Mouse (Mus musculus) gastrocnemius, postnatal 10 days (tissue): Measurements from ENCODE around the gene Maats1. TPM values are rescaled to one million over a fixed set of nuclear protein-coding genes. Genes with fewer than 3 reads are reported as not detected.

Experiments used
- DNase-seq: peaks from one replicate; pipeline ENCODE4 v3.0.0; 2021; ENCODE audit warnings: mixed read lengths
- total RNA-seq, 2 experiments: library from RNA; stranded (reverse); gene quantifications; 2 replicates each; pipeline ENCODE4 v1.2.3; 2021

Gene Maats1
- total RNA-seq, 2 experiments from 2014 or later = 0.11 TPM; not detected in 1

GRCm38 (mm10) chr16:38370633-38371374 lies 28.9 kb upstream of the Maats1 start:
- DNase-seq = peak; percentile 42

- DNase-seq = no peak
These were observed 28.1 kb upstream of the Maats1 start for GRCm38 (mm10) chr16:38369992-38370484.

- no peak for DNase-seq
These were observed 27.5 kb upstream of the Maats1 start for GRCm38 (mm10) chr16:38369431-38369830.

GRCm38 (mm10) chr16:38369000-38369399 lies 27.1 kb upstream of the Maats1 start:
- DNase-seq = no peak

- DNase-seq = no peak
These were observed 26.4 kb upstream of the Maats1 start for GRCm38 (mm10) chr16:38368336-38368735.

- DNase-seq = no peak
These were observed 24.3 kb upstream of the Maats1 start for GRCm38 (mm10) chr16:38366231-38366630.

- no peak for DNase-seq
These were observed 23.4 kb upstream of the Maats1 start for GRCm38 (mm10) chr16:38365390-38365789.

GRCm38 (mm10) chr16:38363657-38364056 lies 21.7 kb upstream of the Maats1 start:
- DNase-seq = no peak

GRCm38 (mm10) chr16:38363256-38363595 lies 21.3 kb upstream of the Maats1 start:
- DNase-seq = no peak

- no peak for DNase-seq
These were observed 20.7 kb upstream of the Maats1 start for GRCm38 (mm10) chr16:38362493-38363255.

GRCm38 (mm10) chr16:38361933-38362332 lies 20.0 kb upstream of the Maats1 start, which contains the start of gene Popdc2:
Popdc2 (plus strand) TSS chr16:38362209.
- DNase-seq = peak; percentile 56

GRCm38 (mm10) chr16:38360317-38360716 lies 18.4 kb upstream of the Maats1 start:
- DNase-seq = no peak

- no peak for DNase-seq
These were observed 17.9 kb upstream of the Maats1 start for GRCm38 (mm10) chr16:38359857-38360256.

GRCm38 (mm10) chr16:38359241-38359640 lies 17.3 kb upstream of the Maats1 start:
- DNase-seq = no peak

- DNase-seq = no peak
These were observed 16.4 kb upstream of the Maats1 start for GRCm38 (mm10) chr16:38358256-38358812.

GRCm38 (mm10) chr16:38354185-38354913 lies 12.4 kb upstream of the Maats1 start:
- no peak for DNase-seq

- DNase-seq = no peak
These were observed 11.7 kb upstream of the Maats1 start for GRCm38 (mm10) chr16:38353642-38354041.

- DNase-seq = no peak
These were observed 10.9 kb upstream of the Maats1 start for GRCm38 (mm10) chr16:38352851-38353250.

GRCm38 (mm10) chr16:38352031-38352430 lies 10.1 kb upstream of the Maats1 start:
- no peak for DNase-seq

GRCm38 (mm10) chr16:38350939-38351338 lies 9.0 kb upstream of the Maats1 start:
- no peak for DNase-seq

GRCm38 (mm10) chr16:38350361-38350855 lies 8.5 kb upstream of the Maats1 start:
- DNase-seq = no peak

GRCm38 (mm10) chr16:38349881-38350280 lies 7.9 kb upstream of the Maats1 start:
- DNase-seq = no peak
